Mouse (Mus musculus): ENCODE measurements around the gene Rps6ka5. TPM values are rescaled to one million over a fixed set of nuclear protein-coding genes. Genes with fewer than 3 reads are reported as not detected.

The Rps6ka5 gene
- polyA plus RNA-seq, 1 experiment from 2014 or later, result 7.2 TPM

DNA sequence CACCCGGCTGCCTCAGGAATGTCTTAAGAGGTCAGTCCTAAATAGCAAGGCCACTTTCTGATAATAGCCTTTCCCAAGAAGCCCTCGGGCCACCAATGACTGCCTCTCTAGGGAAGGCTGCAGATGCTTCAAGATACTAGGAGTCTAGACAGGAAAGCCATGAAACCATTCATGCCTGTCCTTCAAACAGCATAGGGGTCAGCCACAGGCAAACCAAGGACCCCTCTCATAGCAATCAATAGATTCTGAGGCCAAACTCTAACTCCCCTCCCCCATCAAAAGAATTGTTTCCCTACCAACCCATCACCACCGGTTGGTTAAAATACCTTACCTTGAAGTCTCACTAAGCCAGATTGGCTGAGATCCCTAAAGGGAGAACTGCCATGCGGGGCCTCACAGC is 211.3 kb downstream of the Rps6ka5 start:
- no peaks in the 10 kb centered on the region for H3K9me3 ChIP-seq
- H3K27ac ChIP-seq, result no peak overlapping the region
- peaks cover 22% of the 10 kb centered on the region for H3K4me1 ChIP-seq
- ATAC-seq (replicated peaks), result no peak
- WGBS, result 94% methylated on average over 4 of the region's 4 CpGs
- H3K27me3 ChIP-seq (replicated peaks), result no peaks in the 10 kb centered on the region
- H3K9ac ChIP-seq, result no peak overlapping the region
- no peak overlapping the region for H3K4me3 ChIP-seq
- H3K4me2 ChIP-seq, result no peak overlapping the region
- H3K36me3 ChIP-seq (replicated peaks), result no peaks in the 10 kb centered on the region; the same call in 1 of the 2 replicates

DNA sequence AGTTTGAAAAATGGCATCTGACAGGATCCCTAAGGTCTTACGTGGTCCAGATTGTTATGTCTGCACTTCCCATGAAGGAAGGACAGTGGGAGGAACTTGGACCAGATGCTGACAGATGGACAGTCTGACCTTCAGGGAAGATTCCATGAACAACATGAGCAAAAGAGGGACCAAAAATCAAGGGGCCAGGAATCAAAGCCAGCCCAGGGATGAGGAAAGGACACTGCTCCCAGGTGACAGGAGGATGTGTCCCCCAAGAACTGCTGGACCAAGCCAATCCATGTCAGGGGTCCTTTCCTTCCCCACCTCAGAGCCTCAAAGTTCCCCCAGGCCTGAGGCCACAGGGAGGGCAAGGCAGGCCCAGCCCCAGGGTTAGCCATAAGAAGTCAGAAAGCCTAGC is 212.2 kb downstream of the Rps6ka5 start:
- H3K9ac ChIP-seq, result no peak overlapping the region
- no peak overlapping the region for H3K4me2 ChIP-seq
- no peak overlapping the region for H3K4me3 ChIP-seq
- H3K4me1 ChIP-seq, result peaks cover 18% of the 10 kb centered on the region
- no peaks in the 10 kb centered on the region for H3K27me3 ChIP-seq (replicated peaks)
- 91% methylated on average over 1 of the region's 1 CpGs for WGBS
- H3K27ac ChIP-seq, result no peak overlapping the region
- ATAC-seq (replicated peaks), result no peak
- no peaks in the 10 kb centered on the region for H3K9me3 ChIP-seq
- no peaks in the 10 kb centered on the region; the same call in 1 of the 2 replicates for H3K36me3 ChIP-seq (replicated peaks)

DNA sequence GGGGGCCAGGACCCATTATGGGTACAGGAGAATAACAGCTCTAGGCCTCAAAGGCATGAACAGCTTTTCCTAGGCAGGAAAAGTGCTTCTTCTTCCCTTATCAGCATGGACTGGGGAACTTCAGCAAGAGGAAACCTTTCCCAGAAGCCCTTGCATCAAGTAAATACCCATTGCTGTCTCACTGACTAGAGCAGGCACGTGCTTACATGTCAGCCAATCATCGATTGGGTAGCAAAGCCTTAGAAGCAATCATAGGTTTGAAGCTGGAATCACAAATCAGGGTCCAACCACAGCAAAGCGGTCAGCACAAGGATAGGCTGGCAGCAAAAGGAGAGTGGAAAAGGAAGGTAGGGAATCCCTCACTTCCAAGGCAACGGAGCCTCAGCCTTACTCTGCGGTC is 213.7 kb downstream of the Rps6ka5 start:
- ATAC-seq (replicated peaks), result no peak
- no peaks in the 10 kb centered on the region; the same call in 1 of the 2 replicates for H3K36me3 ChIP-seq (replicated peaks)
- 89% methylated on average over 5 of the region's 5 CpGs for WGBS
- no peak overlapping the region for H3K4me3 ChIP-seq
- H3K9ac ChIP-seq, result no peak overlapping the region
- H3K27me3 ChIP-seq (replicated peaks), result no peaks in the 10 kb centered on the region
- H3K4me1 ChIP-seq, result peaks cover 4% of the 10 kb centered on the region
- no peak overlapping the region for H3K27ac ChIP-seq
- H3K4me2 ChIP-seq, result no peak overlapping the region
- no peaks in the 10 kb centered on the region for H3K9me3 ChIP-seq

DNA sequence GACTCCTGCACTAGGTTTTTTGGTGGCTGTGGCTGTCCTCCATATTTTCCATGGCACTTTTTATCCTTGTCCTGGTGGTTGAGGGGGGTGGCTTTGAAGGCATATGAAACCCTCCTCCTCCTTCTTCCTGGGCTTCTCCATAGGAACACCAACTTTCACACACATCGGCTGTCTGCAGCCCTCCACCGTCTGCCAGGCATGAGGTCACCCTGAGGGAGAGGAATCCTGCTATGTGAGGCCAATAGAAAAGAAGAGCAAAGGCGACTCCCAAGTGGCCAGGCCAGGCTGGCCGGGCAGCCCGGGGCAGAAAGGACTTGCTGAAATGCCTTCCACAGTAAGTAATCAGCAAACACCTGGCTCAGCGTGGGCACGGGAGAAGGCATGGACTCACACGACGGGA is 214.1 kb downstream of the Rps6ka5 start:
- no peak overlapping the region for H3K4me3 ChIP-seq
- no peak overlapping the region for H3K9ac ChIP-seq
- H3K36me3 ChIP-seq (replicated peaks), result no peaks in the 10 kb centered on the region; the same call in 1 of the 2 replicates
- no peak for ATAC-seq (replicated peaks)
- no peaks in the 10 kb centered on the region for H3K9me3 ChIP-seq
- no peak overlapping the region for H3K27ac ChIP-seq
- H3K4me2 ChIP-seq, result no peak overlapping the region
- H3K27me3 ChIP-seq (replicated peaks), result no peaks in the 10 kb centered on the region
- WGBS, result 86% methylated on average over 9 of the region's 9 CpGs
- no peaks in the 10 kb centered on the region for H3K4me1 ChIP-seq

DNA sequence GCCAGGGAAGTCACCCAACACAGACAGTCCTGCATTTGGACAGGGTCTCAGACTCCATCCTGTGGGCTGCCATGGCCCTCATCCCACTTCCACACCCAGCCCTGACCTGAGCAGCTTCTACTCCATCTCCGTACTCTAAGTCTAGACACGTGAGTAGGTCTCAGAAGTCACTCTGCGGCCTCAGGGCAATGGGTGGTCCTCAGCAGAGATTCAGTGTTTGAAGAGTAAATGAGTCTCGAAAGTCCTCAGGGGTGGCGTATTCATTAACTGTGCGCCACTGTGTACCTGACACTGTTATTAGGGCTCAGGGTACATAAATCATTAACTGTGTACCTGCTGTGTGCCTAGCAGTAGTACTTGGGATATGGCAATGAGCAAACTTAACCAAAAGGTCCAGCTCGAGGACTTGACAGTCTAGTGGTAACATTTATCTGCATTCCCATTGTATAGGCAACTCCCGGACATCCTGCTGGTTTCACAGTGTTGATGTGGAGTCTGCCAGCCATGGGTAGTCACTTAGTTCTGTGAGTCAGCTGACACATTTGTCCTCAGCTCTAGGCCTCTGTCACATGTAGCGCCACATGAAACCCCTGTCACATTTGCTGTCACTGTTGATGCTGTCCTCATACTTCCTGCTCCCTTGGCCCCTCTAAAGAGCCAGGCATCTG is 217.0 kb downstream of the Rps6ka5 start:
- peaks cover under 1% of the 10 kb centered on the region; the same call in 1 of the 2 replicates for H3K4me1 ChIP-seq

DNA sequence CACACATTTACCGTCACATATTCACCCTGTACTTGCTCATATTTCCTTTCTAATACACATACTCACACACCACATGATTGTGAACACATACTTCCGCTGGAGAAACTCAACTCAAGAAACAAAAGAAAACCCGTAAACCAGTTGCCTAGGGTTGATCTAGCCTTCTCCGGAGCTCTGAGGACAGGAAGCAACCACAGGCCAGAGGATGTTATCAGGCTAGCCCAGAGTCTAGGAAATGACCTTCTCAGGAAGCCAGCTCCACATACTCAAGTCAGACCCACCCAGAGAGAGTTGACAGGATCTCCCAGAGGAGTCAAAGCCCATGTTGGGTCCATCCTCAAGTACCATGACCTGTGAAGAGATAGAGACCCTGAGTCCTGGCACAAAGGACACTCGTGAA is 218.1 kb downstream of the Rps6ka5 start:
- Histone ChIP-seq H3K27me3 (replicated peaks) (no peaks in the 10 kb centered on the region), H3K36me3 (replicated peaks) (no peaks in the 10 kb centered on the region), H3K4me1 (peaks cover 7% of the 10 kb centered on the region; the same call in 1 of the 2 replicates), H3K9ac (no peak overlapping the region), H3K27ac (no peak overlapping the region), H3K4me2 (no peak overlapping the region), H3K9me3 (no peaks in the 10 kb centered on the region), H3K4me3 (no peak overlapping the region)
- no peak for ATAC-seq (replicated peaks)
- WGBS, result 92% methylated on average over 5 of the region's 5 CpGs

More for the DNA sequence above, 217.0 kb downstream of the Rps6ka5 start:
- WGBS, result 85% methylated on average over 9 of the region's 9 CpGs
- Histone ChIP-seq H3K9me3 (no peaks in the 10 kb centered on the region), H3K36me3 (replicated peaks) (no peaks in the 10 kb centered on the region), H3K4me2 (no peak overlapping the region), H3K27me3 (replicated peaks) (no peaks in the 10 kb centered on the region), H3K4me3 (no peak overlapping the region), H3K27ac (no peak overlapping the region), H3K9ac (no peak overlapping the region)
- ATAC-seq (replicated peaks), result no peak

DNA sequence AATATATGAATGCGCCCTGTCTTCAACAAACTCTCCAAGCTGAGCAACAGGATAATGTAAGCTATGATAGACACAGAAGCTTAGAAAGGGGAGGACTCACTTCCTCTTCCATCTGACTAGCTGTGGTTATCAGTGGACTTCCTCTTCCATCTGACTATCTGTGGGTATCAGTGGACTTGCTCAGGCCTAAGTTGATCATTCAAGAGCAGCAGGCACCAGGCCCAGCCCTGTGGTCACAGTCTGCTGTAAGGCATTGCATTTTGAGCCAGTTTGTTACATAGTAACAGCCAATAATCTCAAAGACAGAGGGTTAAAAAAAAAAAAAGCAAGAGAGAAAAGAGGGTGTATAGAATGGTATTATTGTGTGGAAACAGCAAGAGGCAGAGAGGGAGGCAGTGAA is 221.3 kb downstream of the Rps6ka5 start:
- Histone ChIP-seq H3K36me3 (replicated peaks) (no peaks in the 10 kb centered on the region), H3K9me3 (no peaks in the 10 kb centered on the region), H3K9ac (no peak overlapping the region), H3K27ac (no peak overlapping the region), H3K27me3 (replicated peaks) (no peaks in the 10 kb centered on the region), H3K4me1 (peaks cover 9% of the 10 kb centered on the region; the same call in 1 of the 2 replicates), H3K4me2 (no peak overlapping the region), H3K4me3 (no peak overlapping the region)
- 97% methylated on average over 1 of the region's 1 CpGs for WGBS
- no peak for ATAC-seq (replicated peaks)

DNA sequence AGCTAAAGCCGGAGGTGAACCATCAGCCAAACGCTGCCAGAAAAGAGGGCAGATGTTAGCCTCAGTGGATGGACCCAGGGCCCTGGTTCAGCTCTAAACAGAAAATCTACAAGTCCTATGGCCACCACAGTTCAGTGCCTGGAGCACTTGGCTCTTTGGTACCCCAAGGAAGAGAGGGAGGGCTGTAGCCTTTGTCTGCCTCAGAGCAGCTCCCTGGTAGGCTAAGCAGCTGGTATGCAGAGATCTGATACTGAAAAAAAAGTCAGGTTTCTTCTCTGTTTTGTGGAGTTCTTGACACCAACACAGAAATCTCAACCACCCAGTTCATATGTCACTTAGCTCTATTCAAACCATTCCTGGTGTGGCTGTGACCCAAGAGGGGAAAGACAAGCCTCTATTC is 222.2 kb downstream of the Rps6ka5 start:
- no peak overlapping the region for H3K4me2 ChIP-seq
- 94% methylated on average over 2 of the region's 2 CpGs for WGBS
- no peak overlapping the region for H3K9ac ChIP-seq
- no peaks in the 10 kb centered on the region for H3K9me3 ChIP-seq
- H3K4me1 ChIP-seq, result peaks cover 9% of the 10 kb centered on the region; the same call in 1 of the 2 replicates
- H3K27ac ChIP-seq, result no peak overlapping the region
- no peaks in the 10 kb centered on the region for H3K36me3 ChIP-seq (replicated peaks)
- H3K4me3 ChIP-seq, result no peak overlapping the region
- ATAC-seq (replicated peaks), result no peak
- H3K27me3 ChIP-seq (replicated peaks), result no peaks in the 10 kb centered on the region

DNA sequence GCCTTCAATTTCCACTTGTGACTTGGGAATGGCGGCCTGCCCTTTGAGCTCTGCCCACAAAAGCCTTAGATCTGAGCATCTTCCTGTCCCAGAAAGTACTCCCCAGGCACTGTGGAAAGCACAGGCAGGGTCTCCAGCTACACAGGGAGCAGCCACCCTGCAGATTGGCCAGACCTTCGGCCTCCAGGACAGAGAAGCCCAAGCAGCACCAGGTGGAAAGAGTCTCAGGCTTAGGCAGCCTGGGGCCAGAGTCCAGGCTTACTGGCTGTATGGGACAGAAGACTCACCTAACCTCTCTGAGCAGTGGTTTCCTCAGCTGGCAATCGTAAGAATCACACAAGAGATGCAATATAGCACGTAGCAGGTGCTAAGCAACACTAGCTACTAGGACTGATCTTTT is 223.1 kb downstream of the Rps6ka5 start:
- WGBS, result 84% methylated on average over 4 of the region's 4 CpGs
- no peak for ATAC-seq (replicated peaks)

DNA sequence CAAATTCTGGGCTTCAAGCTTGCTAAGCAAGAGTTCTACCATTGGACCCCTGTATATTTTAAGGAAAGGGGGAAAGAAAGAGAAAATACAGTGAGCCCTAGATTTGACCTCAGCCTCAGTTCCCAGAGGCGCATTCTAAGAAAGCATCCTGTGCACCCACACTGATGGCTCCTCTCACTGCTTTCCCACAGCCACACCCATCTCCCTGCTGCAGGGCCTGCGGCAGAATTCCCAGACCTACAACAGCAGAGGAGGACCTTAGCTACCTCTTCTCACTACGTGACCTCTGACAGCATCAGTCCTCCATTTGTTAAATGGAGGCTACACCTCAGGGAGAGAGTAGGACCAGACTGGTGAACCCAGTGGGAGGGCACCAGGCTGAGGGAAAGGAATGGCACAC is 224.2 kb downstream of the Rps6ka5 start:
- Histone ChIP-seq H3K9me3 (no peaks in the 10 kb centered on the region), H3K4me3 (no peak overlapping the region), H3K27ac (no peak overlapping the region), H3K4me2 (no peak overlapping the region), H3K9ac (no peak overlapping the region), H3K4me1 (peaks cover 9% of the 10 kb centered on the region; the same call in 1 of the 2 replicates), H3K36me3 (replicated peaks) (peaks cover 15% of the 10 kb centered on the region), H3K27me3 (replicated peaks) (no peaks in the 10 kb centered on the region)
- WGBS, result 81% methylated on average over 3 of the region's 3 CpGs
- ATAC-seq (replicated peaks), result no peak

More for the DNA sequence above, 223.1 kb downstream of the Rps6ka5 start:
- H3K27me3 ChIP-seq (replicated peaks), result no peaks in the 10 kb centered on the region
- H3K9me3 ChIP-seq, result no peaks in the 10 kb centered on the region
- H3K4me3 ChIP-seq, result no peak overlapping the region
- no peak overlapping the region for H3K27ac ChIP-seq
- no peak overlapping the region for H3K9ac ChIP-seq
- H3K4me1 ChIP-seq, result peaks cover 9% of the 10 kb centered on the region; the same call in 1 of the 2 replicates
- peaks cover 7% of the 10 kb centered on the region for H3K36me3 ChIP-seq (replicated peaks)
- H3K4me2 ChIP-seq, result no peak overlapping the region

DNA sequence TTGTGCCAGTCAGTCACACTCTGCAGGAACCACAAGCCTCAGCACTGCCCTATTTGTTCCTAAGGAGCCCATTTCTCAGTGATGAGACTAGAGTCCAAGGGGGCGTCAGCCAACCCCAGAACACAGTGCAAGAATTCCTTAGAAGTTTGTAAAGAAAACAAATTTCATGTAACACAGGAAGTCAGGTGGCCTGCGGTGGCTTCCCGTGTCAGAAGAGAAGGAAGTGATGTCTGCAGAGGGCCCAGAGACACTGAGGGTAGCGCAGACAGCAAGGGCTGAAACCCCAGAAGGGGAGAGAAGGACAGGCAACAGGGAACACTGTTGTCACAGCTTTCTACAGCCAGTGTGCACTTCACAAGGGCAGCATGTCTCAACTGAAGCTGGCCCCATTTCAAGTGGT is 225.5 kb downstream of the Rps6ka5 start:
- 81% methylated on average over 4 of the region's 4 CpGs for WGBS
- no peak for ATAC-seq (replicated peaks)
- Histone ChIP-seq H3K9me3 (no peaks in the 10 kb centered on the region), H3K36me3 (replicated peaks) (peaks cover 26% of the 10 kb centered on the region), H3K27ac (no peak overlapping the region), H3K4me1 (peaks cover 9% of the 10 kb centered on the region; the same call in 1 of the 2 replicates), H3K4me3 (no peak overlapping the region), H3K27me3 (replicated peaks) (no peaks in the 10 kb centered on the region), H3K9ac (no peak overlapping the region), H3K4me2 (no peak overlapping the region)

DNA sequence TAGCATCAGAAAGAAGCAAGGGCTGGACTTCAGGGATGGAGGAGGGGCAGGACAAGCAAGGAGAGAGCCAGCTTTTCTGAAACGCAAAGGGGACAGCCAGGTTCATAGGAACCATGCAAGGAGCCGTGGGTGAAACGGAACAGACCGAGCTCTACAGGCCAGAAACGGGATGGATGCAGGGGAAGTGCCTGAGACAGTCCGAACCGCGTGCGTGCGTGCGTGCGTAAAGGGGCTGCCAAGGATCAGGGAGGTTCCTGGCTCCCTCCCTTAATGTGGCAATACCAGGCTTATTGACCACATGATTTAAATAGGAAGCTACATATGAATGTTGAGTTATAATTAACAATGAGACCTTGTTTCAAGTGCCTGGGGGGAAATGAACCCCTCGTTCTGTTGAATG is 227.3 kb downstream of the Rps6ka5 start:
- no peak overlapping the region for H3K9ac ChIP-seq
- H3K4me1 ChIP-seq, result peaks cover 6% of the 10 kb centered on the region; the same call in 1 of the 2 replicates
- H3K27me3 ChIP-seq (replicated peaks), result no peaks in the 10 kb centered on the region
- H3K4me2 ChIP-seq, result no peak overlapping the region
- peaks cover 34% of the 10 kb centered on the region for H3K36me3 ChIP-seq (replicated peaks)
- H3K27ac ChIP-seq, result no peak overlapping the region
- ATAC-seq (replicated peaks), result no peak
- 92% methylated on average over 13 of the region's 13 CpGs for WGBS
- H3K4me3 ChIP-seq, result no peak overlapping the region
- no peaks in the 10 kb centered on the region for H3K9me3 ChIP-seq

All from midbrain, embryonic 15.5 days (tissue).